Mouse (Mus musculus) embryonic facial prominence, embryonic 11.5 days (tissue): Measurements from ENCODE around the gene Gjb6. TPM values are rescaled to one million over a fixed set of nuclear protein-coding genes. Genes with fewer than 3 reads are reported as not detected.
A peak's percentile ranks its signal among the peaks of the same experiment; 100 is the strongest.

ENCODE experiments used
- ATAC-seq: fragments of 200-750 bp; cut with Nextera tagmentation; replicated peaks from 2 replicates; pipeline ENCODE4 v1.8.0; 2017; ENCODE audit warnings: low read depth; ENCODE audit not compliant: insufficient number of reproducible peaks, low FRiP score, low TSS enrichment
- DNase-seq: peaks from one replicate; pipeline ENCODE4 v3.0.0-alpha.2; 2015; ENCODE audit warnings: low spot score
- H3K27ac ChIP-seq: fragments of 300-500 bp; sonication (generic); replicated peaks from 2 replicates; pipeline ENCODE4 v1.5.1; 2014; ENCODE audit warnings: mild to moderate bottlenecking, low read depth, low read length, control low read depth
- H3K27me3 ChIP-seq: fragments of 300-500 bp; sonication (generic); 2 replicates; pipeline ENCODE4 v1.6.1; 2014; ENCODE audit warnings: mild to moderate bottlenecking, low read length, moderate library complexity, mixed read lengths; ENCODE audit not compliant: control insufficient read depth, insufficient read depth
- H3K36me3 ChIP-seq: fragments of 300-500 bp; sonication (generic); replicated peaks from 2 replicates; pipeline ENCODE4 v1.6.1; 2014; ENCODE audit warnings: low read depth, mild to moderate bottlenecking, low read length, moderate library complexity, mixed read lengths; ENCODE audit not compliant: control insufficient read depth, insufficient read depth
- H3K4me1 ChIP-seq: fragments of 300-500 bp; sonication (generic); 2 replicates; pipeline ENCODE4 v1.6.1; 2014; ENCODE audit warnings: low read length, mixed read lengths; ENCODE audit not compliant: control insufficient read depth, insufficient read depth
- H3K4me2 ChIP-seq: fragments of 300-500 bp; sonication (generic); 2 replicates; pipeline ENCODE4 v1.6.1; 2014; ENCODE audit warnings: low read depth, mild to moderate bottlenecking, control low read depth, low read length, moderate library complexity
- H3K4me3 ChIP-seq: fragments of 300-500 bp; sonication (generic); 2 replicates; pipeline ENCODE4 v1.5.1; 2014; ENCODE audit warnings: low read depth, low read length, control low read depth
- H3K9ac ChIP-seq: fragments of 300-500 bp; sonication (generic); replicated peaks from 2 replicates; pipeline ENCODE4 v1.6.1; 2014; ENCODE audit warnings: mild to moderate bottlenecking, control low read depth, low read length
- H3K9me3 ChIP-seq: fragments of 300-500 bp; sonication (generic); replicated peaks from 2 replicates; pipeline ENCODE4 v1.6.1; 2016; ENCODE audit warnings: mild to moderate bottlenecking, low read length, inconsistent platforms, mixed read lengths; ENCODE audit not compliant: control insufficient read depth
- WGBS: fragments of 180-500 bp; shearing (Covaris S2); extraction: QIAGEN DNeasy Blood & Tissue Kit; methylation state at CpG from one replicate; pipeline ENCODE4 v1.1.7; 2014; 5-methylcytosine and 5-hydroxymethylcytosine counted together
- polyA plus RNA-seq: library from polyadenylated mRNA; unstranded; fragments of >200 nt; fragmentation: Nextera tagmentation; extraction: Ambion mirVana; gene quantifications from 2 replicates; pipeline ENCODE4 v1.2.1, GENCODE M21; 2014

Gene Gjb6
- 7.6 and 8.0 TPM in 2 replicates for polyA plus RNA-seq

- Histone ChIP-seq H3K9ac (peak within 1 kb of the TSS; percentile 28), H3K4me2 (peak within 1 kb of the TSS; percentile 76), H3K27me3 (peaks cover 17% of the 10 kb centered on the region), H3K36me3 (no peaks in the 10 kb centered on the region), H3K27ac (no peak within 1 kb of the TSS), H3K4me1 (peaks cover 4% of the 10 kb centered on the region), H3K9me3 (no peaks in the 10 kb centered on the region), H3K4me3 (peak within 1 kb of the TSS; percentile 36)
- WGBS, result 1% methylated on average over 32 of the region's 33 CpGs
- ATAC-seq (no peak), DNase-seq (peak; percentile 10)
These were observed at the start of gene Gjb6 for GRCm38 (mm10) chr14:57133161-57133661. Gene Gjb6 (minus strand): TSS chr14:57133611.

DNA sequence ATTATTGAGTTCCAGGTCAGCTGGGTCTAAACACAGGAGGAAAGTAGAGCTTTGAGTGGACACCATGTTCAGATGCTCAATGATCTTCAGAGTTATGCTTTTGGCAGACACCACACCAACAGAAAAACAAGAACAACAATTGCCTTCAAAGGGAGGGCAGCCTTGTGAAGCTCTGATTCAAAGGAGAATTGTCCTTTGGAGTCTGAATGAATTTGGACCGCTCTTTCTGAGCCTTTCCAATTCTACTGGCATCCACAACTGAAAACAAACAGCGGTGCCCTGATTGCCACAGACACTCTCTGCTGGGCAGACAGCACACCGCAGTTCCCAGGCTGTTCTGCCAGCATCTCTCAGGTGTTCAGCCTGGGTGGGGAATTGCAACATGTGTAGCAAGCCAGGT is 32.1 kb upstream of the Gjb6 start:
- no peaks in the 10 kb centered on the region for H3K36me3 ChIP-seq
- no peak overlapping the region for H3K27ac ChIP-seq
- no peak overlapping the region for H3K9ac ChIP-seq
- no peak overlapping the region for H3K4me3 ChIP-seq
- no peaks in the 10 kb centered on the region for H3K4me1 ChIP-seq
- H3K4me2 ChIP-seq, result no peak overlapping the region
- DNase-seq (no peak), ATAC-seq (no peak)
- 86% methylated on average over 3 of the region's 3 CpGs for WGBS
- H3K27me3 ChIP-seq, result no peaks in the 10 kb centered on the region
- H3K9me3 ChIP-seq, result no peaks in the 10 kb centered on the region

DNA sequence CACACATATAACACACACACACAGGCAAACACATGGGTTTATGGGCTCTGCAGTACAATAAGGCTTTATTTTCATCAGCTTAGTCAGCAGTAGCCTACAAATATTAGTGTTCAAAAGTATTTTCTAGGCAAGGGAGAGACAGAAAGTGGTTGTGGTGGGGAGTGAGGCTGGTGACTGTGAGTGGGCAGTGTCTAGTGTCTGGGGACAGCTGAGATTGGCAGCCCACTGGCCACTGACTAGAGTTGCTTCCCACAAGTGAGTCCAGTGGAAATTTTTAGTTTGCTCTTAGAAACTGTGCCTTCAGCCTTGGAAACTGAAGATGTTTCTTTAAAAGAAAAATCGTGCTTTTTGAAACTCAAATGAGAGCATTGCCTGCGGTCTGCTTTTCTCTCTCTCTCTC is 28.4 kb upstream of the Gjb6 start:
- H3K36me3 ChIP-seq, result no peaks in the 10 kb centered on the region
- WGBS, result 59% methylated on average over 2 of the region's 2 CpGs
- no peaks in the 10 kb centered on the region for H3K9me3 ChIP-seq
- DNase-seq (no peak), ATAC-seq (no peak)
- no peaks in the 10 kb centered on the region for H3K27me3 ChIP-seq
- H3K27ac ChIP-seq, result no peak overlapping the region
- H3K4me1 ChIP-seq, result no peaks in the 10 kb centered on the region
- H3K9ac ChIP-seq, result no peak overlapping the region
- no peak overlapping the region for H3K4me3 ChIP-seq
- no peak overlapping the region for H3K4me2 ChIP-seq

GRCm38 (mm10) chr14:57161201-57161600 is 27.8 kb upstream of the Gjb6 start:
- ATAC-seq (no peak), DNase-seq (no peak)
- no peaks in the 10 kb centered on the region for H3K27me3 ChIP-seq
- WGBS, result 80% methylated on average over 4 of the region's 4 CpGs
- H3K4me3 ChIP-seq, result no peak overlapping the region
- H3K4me2 ChIP-seq, result no peak overlapping the region
- H3K9ac ChIP-seq, result no peak overlapping the region
- no peaks in the 10 kb centered on the region for H3K9me3 ChIP-seq
- H3K4me1 ChIP-seq, result no peaks in the 10 kb centered on the region
- no peak overlapping the region for H3K27ac ChIP-seq
- no peaks in the 10 kb centered on the region for H3K36me3 ChIP-seq

DNA sequence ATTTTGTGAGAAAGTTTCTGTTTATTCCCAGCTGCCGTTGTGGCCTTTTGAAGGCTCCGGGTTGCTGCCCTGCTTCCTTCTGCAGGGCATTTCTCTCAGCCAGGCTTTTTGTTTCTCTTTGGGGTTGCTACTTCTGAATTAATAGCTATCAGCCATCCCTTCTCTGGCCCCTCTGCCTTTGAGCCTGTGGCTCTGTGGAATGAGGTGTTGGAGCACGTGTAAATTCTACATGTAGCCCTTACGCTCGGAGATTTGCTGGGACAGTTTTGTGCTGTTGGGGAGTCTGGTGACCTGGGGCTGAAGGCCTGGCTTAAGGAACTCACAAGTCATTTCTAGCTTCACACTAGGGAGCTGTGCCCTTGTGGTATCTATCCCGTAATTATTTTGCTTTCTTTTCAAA is 21.5 kb upstream of the Gjb6 start:
- no peak for ATAC-seq
- Histone ChIP-seq H3K4me2 (no peak overlapping the region), H3K4me1 (no peaks in the 10 kb centered on the region), H3K9ac (no peak overlapping the region), H3K27me3 (no peaks in the 10 kb centered on the region), H3K4me3 (no peak overlapping the region), H3K36me3 (no peaks in the 10 kb centered on the region), H3K9me3 (no peaks in the 10 kb centered on the region), H3K27ac (no peak overlapping the region)
- no peak for DNase-seq
- 49% methylated on average over 6 of the region's 6 CpGs for WGBS

GRCm38 (mm10) chr14:57145741-57146140 is 12.3 kb upstream of the Gjb6 start:
- no peak for ATAC-seq
- Histone ChIP-seq H3K27me3 (no peaks in the 10 kb centered on the region), H3K4me1 (no peaks in the 10 kb centered on the region), H3K36me3 (no peaks in the 10 kb centered on the region), H3K9me3 (no peaks in the 10 kb centered on the region), H3K4me3 (no peak overlapping the region), H3K27ac (no peak overlapping the region), H3K9ac (no peak overlapping the region), H3K4me2 (no peak overlapping the region)
- DNase-seq, result no peak
- 57% methylated on average over 4 of the region's 4 CpGs for WGBS

GRCm38 (mm10) chr14:57135265-57135664 is 1.9 kb upstream of the Gjb6 start:
- no peak for DNase-seq
- H3K27me3 ChIP-seq, result peaks cover 17% of the 10 kb centered on the region
- peaks cover 2% of the 10 kb centered on the region for H3K4me1 ChIP-seq
- no peak overlapping the region for H3K4me2 ChIP-seq
- ATAC-seq, result no peak
- no peak overlapping the region for H3K4me3 ChIP-seq
- H3K9ac ChIP-seq, result no peak overlapping the region
- no peak overlapping the region for H3K27ac ChIP-seq
- WGBS, result 66% methylated on average over 8 of the region's 8 CpGs
- no peaks in the 10 kb centered on the region for H3K36me3 ChIP-seq
- no peaks in the 10 kb centered on the region for H3K9me3 ChIP-seq

DNA sequence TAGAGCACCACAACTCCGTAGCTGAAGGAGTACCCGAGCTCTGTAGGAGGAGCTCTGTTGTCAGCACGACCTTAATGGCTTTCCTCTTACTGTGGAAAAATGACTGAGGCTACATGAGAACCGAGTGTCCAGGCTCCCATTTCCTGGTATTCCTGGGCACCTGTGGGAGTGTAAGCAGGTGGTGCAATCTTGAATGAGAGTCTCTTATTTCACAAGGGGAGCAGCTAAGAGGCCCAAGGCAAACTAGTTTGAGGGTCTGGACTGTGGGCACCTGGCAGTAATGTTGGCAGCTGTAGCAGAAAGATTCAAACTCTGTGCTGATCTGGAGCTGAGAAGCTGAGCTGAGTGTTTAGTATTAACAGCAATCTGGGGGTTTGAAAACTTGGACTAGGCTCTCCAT is 6.0 kb downstream of the Gjb6 start:
- ATAC-seq, result no peak
- H3K4me3 ChIP-seq, result no peak overlapping the region

More for the DNA sequence above, 6.0 kb downstream of the Gjb6 start:
- Histone ChIP-seq H3K4me1 (0 out of 2 replicates have a peak, but pooled peaks cover 2% of the 10 kb centered on the region), H3K4me2 (no peak overlapping the region), H3K9ac (no peak overlapping the region), H3K27ac (no peak overlapping the region), H3K9me3 (no peaks in the 10 kb centered on the region), H3K27me3 (peaks cover 2% of the 10 kb centered on the region; the same call in 1 of the 2 replicates), H3K36me3 (no peaks in the 10 kb centered on the region)
- 69% methylated on average over 4 of the region's 4 CpGs for WGBS
- no peak for DNase-seq
